Mouse (Mus musculus) lung, postnatal 4 days (tissue): ENCODE results near the gene Zbed3.
"Not testable (repeated sequence)": the region's sequence is repeated elsewhere in the genome, so short reads cannot be mapped to it uniquely, and the experiment has no call there.

ENCODE experiments used
- DNase-seq, 2 experiments: peaks; one replicate each; pipeline ENCODE4 v3.0.0; 2021

Gene Zbed3

DNA sequence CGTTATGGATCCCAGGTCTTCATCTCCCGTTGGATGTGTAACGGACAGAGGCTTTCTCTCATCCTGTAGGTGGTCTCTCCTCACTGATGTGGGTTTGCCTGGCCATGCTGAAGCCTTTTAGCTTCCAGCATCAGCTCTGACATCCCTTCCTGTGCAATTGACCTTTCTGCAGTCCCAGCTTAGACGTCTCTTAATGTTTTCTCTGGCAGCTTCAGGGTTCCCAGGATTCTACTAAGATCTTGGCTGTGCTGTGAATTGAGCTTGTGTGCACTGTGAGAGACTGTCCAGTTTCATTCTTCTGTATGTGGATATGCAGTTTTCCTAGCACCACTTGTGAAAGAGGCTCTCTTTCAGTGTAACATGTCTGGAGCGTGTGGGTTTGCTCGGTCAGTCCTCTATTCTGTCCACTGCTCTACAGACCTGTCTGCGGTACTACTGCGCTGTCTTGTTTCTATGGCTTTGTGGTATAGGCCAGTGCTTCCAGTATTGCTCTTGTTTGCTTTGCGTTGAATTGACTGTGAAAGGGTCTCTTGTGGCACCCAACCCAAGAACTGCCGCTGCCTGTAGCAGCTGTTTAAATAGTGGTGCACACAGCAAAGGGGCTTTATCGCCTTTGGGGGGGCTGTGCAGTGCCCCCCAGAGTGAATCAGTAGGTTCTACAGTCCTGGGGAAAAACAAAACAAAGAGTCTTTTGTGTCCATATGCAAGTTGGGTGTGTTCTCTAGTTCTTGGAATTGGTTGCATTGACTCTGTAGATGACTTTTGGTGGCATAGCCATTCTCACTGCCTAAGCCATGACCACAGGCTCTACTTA is 8.9 kb downstream of the Zbed3 start:
- DNase-seq: no peak

DNA sequence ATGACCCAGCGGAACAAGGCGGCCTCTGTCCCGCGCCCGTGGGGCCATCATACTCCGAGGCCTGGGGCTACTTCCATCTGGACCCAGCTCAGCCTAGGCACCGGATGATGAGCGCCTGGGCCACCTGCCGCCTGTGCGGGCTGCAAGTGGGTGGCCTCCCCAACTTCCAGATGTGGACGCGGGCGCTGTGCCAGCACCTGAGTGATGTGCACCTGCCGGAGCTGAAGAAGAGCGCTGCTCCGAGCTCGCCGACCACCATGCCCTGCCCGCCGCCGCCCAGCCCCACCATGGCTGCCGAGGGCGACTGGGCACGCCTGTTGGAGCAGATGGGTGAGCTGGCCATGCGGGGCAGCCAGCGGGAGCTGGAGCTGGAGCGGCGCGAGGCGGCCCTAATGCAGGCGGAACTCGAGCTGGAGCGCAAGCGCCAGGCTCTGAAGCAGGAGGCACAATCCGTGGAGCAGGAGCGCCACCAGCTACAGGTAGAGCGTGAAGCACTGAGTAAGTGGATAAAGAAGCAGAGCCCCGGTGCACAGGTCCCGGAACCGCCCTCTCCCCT is 12.8 kb downstream of the Zbed3 start:
- peak in 1 of 2 experiments; percentile 35 for DNase-seq

DNA sequence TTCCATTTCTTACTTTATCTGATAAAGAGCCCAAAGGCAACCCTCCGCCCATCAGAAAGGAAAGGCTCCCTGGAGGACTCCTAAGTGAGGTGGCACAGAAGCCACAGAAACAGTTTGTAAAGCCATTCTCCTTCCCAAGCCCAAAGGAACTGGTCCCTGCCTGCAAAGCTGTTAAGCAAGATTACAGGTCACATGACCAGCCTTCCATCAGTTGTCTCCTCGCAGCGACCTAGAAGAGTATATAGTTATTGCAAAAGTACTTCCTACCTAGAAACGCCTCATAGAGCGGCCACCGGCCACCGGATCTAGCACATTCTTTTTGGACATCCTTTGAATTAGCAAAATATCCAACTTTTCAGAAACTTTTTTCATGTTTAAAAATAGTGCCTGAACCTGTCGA is 20.1 kb downstream of the Zbed3 start:
- DNase-seq: no peak

DNA sequence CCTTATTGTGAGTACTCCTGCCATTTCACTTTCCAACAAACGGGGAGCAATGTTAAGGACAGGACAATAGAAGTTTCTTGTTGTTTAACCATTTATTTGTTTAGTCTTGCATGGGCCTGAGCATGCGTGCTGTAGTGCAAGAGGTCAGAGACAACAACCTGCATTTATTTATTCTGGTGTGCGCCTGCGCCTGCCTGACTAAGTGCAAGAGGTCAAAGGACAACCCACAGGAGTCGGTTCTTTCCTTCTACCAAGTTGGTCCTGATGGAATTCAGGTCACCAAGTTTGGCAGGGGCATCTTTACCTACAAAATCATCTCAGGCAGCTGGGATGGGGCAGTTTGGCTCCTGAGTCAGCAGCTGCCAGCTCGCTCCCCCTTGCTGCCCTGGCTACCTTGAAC is 22.5 kb downstream of the Zbed3 start:
- DNase-seq: no peak

DNA sequence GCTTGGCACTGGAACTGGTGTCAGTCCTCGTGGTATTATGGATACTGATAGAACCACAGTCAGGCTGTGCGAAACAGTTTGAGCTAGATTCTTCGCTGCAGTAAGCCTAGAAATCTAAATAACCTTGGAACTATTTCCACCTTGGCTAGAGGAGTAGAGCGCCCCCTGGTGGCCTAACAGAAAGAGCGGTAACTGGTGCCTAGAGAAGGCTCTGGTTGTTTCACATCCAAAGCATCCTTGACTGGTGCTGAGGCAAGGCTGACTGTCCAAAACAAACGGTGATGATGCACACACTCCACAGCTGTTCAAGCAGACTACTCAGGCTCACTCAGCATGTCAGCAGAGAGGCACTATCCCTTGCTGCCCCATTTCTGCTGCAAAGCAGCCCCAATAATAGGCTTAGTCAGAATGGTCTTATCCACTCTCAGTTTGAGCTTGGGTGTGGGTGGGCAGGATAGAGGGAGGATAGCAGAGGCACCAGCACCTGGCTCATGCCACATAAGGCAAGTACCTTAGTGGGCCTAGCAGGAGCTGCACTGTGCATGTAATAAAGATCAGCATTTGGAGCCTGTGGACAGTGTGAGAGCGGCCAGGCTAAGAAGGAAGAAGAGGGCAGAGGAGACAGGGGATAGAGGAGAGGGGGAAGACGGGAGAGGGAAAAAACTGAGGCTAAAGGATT is 23.7 kb downstream of the Zbed3 start:
- peak; percentile 45 to 73 for DNase-seq

DNA sequence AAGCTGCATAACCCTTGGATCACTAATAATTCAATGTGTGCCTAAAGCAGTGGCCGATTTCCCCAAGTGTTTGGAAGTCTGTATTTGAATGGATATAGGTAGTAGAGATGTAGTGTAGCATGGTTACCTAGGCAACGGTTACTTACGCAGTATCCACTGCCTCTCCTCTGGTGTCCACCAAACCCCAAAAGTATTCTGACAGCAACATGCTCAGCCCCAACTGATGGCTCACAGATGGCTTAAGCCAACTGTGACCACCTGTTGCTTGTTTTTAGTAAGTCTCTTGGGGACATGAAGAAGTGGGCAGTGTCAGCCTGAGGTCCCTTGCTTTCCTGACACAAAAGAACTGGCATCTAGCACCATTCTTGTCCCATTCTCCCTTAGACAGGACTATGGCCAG is 25.1 kb downstream of the Zbed3 start:
- DNase-seq: no peak

DNA sequence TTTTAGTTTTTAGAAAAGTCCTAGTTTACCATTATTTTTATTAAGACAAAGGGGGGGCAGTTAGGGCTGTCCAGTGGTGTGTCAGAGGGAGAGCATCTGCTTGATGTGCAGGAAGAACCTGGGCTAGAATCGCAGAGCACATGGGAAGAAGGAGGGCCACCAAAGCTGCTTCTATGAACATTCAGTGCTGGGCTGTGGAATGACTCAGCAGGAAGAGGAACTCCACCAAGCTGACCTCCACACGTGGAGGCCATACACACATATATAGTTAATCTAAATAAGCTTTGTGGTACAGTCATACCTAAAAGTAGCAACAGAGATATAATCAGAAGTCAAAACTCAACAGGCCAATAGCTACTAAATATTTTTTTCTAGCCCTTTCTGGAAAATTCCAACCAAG is 34.8 kb downstream of the Zbed3 start:
- DNase-seq: no peak

DNA sequence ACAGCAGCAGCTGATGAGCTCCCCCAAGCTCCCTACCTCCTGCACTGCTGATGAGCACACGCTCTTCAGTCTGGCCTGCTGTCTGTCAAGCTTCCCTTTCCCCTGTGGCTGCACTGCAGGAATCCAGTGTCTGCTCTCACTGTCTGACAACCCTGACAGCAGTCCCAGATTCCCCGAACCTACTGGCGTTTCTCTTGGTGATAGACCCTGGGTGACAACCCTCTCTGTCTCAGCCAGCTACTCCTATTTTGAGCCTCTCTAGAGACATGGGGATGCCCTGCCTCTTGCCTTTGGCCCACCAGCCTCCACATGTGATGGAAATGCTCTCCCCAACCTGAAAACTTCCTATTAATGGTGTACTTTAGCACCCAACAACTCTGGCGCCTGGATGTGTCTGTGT is 40.0 kb downstream of the Zbed3 start:
- no peak for DNase-seq

DNA sequence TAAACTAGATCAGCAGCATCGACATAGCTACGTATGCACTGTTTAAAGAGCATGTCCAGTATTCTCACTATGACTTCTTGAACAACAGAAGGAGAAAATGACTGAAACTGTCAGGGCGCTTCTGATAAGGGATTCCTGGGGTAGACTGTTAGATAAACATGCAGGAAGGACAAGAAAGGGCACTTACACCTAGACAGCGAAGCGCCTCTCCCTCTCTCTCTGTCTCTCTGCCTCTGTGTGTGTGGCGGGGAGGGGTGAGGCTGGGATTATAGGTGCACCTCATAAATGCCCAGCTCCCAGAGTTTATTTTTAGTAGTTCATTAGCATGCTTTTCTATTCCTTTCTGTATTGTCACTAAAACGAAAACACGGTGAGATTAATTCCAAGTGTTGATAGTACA is 42.9 kb downstream of the Zbed3 start:
- no peak for DNase-seq

DNA sequence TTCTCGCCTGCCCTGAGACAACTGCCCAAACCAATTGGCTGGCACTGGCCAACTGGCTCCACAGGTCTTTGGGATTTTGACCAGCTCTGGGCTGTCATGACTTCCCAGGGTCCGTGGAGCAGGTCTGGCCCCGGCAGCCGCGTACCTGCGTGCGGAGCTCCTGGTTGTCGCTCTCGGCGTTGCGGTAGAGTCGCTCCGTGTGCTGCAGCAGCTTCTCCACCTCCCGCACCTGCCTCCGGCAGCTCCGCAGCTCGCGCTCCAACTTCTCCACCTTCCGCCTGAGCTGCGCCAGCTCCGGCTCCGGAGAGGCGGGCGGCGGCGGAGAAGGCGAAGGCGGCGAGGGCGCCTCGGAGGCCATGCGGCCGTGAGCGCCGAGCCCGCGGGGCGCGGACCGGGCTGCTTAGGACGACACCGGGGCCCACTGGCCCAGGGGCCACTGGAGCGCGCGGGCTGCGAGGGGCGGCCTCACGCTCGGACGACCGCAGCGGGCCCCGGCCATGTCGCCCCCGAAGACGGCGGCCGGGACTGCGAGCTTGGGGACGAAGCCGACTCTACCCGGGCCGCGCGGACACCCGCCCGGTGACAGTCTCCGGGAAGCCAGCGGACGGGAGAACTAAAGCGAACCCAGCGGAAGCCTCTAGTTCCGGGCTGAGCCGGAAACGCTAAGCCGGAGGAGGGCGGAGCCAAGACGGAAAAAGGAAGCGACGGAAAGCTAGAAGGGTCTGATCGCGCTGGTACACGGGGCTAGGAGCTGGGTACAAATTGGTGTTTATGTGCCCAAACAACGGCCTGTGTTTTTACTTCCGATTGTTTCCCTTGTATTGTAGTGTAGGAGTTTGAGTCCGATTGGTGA is 51.5 kb downstream of the Zbed3 start, which contains the start of gene Aggf1:
Aggf1 (minus strand) TSS at position 652 of the 853 bp plus-strand sequence.
- peak; percentile 92 to 93 for DNase-seq

DNA sequence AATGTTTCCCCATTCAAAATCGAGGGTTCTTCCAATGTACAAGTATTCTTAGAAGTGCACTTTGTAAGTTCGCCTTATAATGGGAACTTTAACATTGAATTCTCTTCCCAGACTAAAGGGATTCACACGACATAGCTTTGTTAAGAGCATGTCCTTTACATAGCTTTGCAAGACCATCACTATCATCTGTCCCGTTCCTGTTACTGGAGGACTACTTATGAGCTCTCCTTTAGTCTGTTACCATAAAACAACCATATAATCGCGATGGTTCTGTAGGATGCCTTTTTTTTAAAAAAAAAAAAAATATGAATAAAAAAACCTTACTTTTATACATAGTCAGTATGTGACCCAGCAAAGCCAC is 52.1 kb downstream of the Zbed3 start:
- DNase-seq: no peak

DNA sequence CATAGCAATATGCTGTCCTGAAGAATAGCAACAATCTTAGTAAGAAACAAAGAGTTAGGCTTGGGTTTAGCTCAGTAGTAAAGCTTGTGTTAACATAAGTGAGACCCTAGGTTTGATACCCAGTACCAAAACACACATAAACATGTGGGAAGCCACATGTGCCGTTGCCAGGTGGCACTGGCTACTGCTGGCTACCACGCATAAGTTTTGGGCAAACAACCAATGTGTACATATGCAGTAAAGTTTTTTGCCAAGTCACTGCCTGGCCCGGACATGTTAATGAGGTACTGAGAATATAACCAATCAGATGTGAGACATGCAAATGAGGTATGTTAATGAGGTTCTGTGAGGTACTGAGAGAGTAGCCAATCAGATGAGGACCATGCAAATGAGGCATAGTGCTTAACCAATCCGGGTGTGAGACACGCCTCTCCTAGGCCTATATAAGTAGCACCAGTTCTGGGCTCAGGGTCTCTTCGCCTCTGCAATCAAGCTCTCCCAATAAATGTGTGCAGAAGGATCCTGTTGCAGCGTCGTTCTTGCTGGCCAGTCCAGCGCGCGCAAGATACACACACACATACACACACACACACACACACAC is 53.4 kb downstream of the Zbed3 start:
- not testable (repeated sequence) for DNase-seq

DNA sequence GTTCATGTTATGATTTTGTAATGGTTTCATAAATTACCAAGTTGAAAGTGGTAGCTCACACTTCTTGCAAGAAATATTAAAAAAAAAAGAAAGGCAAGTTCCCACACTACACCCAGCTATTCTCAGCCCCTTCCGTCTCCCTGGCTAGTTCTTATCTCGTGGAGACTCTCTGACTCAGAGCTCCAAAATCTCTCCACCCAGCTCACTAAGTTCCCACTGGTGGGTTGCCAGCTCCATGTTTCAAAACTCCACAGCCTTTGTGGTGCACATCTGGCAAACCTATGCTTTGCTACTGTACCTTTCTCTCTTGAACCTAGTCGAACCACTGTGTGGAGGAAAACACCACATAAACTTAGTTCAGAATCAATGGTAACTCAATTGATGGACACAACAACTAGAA is 55.3 kb downstream of the Zbed3 start:
- no peak for DNase-seq

DNA sequence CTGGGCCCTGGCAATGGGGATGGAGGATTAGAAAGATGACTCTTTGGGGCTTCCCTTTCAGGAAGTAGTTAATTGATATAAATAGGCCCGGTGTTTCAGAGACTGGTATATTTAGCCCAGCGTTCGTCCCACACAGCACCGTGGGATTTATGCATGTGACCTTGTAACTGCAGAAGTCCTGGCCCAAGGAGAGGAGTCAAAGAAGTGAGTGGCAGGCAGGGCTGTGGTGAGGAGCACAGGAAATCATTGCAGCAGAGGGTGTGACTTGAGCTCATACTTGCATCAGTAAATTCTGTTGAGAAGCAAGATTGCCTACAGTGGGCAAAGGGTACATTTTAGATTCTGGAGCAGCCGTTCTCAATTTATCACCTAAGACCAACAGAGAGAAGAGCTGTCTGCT is 59.0 kb downstream of the Zbed3 start:
- no peak for DNase-seq
